Mouse (Mus musculus) hindbrain, embryonic 15.5 days (tissue): Measurements from ENCODE around the gene Lifr. TPM values are rescaled to one million over a fixed set of nuclear protein-coding genes. Genes with fewer than 3 reads are reported as not detected.
A peak's percentile ranks its signal among the peaks of the same experiment; 100 is the strongest.

Experiments
- ATAC-seq: fragments of 200-750 bp; cut with Nextera tagmentation; 2 replicates; pipeline ENCODE4 v1.8.0; 2017; ENCODE audit warnings: low read depth, moderate number of reproducible peaks, moderate TSS enrichment; ENCODE audit not compliant: low FRiP score
- H3K27ac ChIP-seq: fragments of 300-500 bp; sonication (generic); replicated peaks from 2 replicates; pipeline ENCODE4 v1.5.1; 2015; ENCODE audit warnings: mild to moderate bottlenecking, inconsistent platforms
- H3K27me3 ChIP-seq: fragments of 300-500 bp; sonication (generic); 2 replicates; pipeline ENCODE4 v1.6.1; 2015; ENCODE audit warnings: control low read depth, inconsistent platforms
- H3K36me3 ChIP-seq: fragments of 300-500 bp; sonication (generic); 2 replicates; pipeline ENCODE4 v1.6.1; 2015; ENCODE audit warnings: control low read depth, inconsistent platforms
- H3K4me1 ChIP-seq: fragments of 300-500 bp; sonication (generic); replicated peaks from 2 replicates; pipeline ENCODE4 v1.6.1; 2015; ENCODE audit warnings: control low read depth, inconsistent platforms
- H3K4me2 ChIP-seq: fragments of 300-500 bp; sonication (generic); 2 replicates; pipeline ENCODE4 v1.6.1; 2015; ENCODE audit warnings: moderate library complexity, mild to moderate bottlenecking, inconsistent platforms
- H3K4me3 ChIP-seq: fragments of 300-500 bp; sonication (generic); 2 replicates; pipeline ENCODE4 v1.5.1; 2015; ENCODE audit warnings: mild to moderate bottlenecking, inconsistent platforms
- H3K9ac ChIP-seq: fragments of 300-500 bp; sonication (generic); 2 replicates; pipeline ENCODE4 v1.6.1; 2015; ENCODE audit warnings: inconsistent platforms
- H3K9me3 ChIP-seq: fragments of 300-500 bp; sonication (generic); 2 replicates; pipeline ENCODE4 v1.6.1; 2016; ENCODE audit warnings: control low read depth, inconsistent platforms
- WGBS: fragments of 180-500 bp; shearing (Covaris S2); methylation state at CpG from one replicate; pipeline ENCODE4 v1.1.7; 2015; 5-methylcytosine and 5-hydroxymethylcytosine counted together
- polyA plus RNA-seq: library from polyadenylated mRNA; unstranded; fragments of >200 nt; fragmentation: Nextera tagmentation; extraction: Ambion mirVana; gene quantifications from 2 replicates; pipeline ENCODE4 v1.2.1, GENCODE M21; 2015

Lifr gene
- polyA plus RNA-seq = 18.3 and 19.9 TPM in 2 replicates

DNA sequence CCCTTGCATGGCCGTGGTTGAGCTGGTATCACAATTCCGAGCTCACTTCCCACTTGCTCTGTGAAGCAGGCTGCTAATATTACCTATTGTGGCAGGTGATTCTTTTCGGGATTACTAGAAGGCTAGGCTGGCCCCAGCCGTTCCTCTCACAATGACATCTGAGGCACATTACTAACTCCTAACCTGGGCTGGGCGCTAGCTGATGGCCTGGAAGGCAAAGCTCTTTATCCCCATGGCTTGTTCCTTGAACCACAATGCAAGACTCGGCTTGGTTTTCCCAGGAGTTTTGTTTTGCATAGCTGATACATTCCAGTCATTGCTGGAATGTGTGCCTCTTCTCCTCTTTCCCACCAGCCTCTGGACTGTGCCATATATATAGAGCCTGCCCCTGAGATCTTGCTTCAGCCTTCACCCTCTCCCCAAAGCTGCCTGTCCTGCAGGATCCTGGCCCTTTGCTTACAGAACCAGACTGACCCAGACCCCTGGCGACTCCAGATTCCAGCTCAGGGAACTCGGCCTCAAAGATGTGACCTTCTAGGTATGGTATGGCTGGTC is at the start of gene Lifr:
TSS of gene Lifr (plus strand) at position 404 of the 555 bp plus-strand sequence.
- H3K4me3 ChIP-seq = no peak within 1 kb of the TSS
- no peaks in the 10 kb centered on the region for H3K9me3 ChIP-seq
- no peak within 1 kb of the TSS for H3K9ac ChIP-seq
- H3K4me2 ChIP-seq = no peak within 1 kb of the TSS
- no peaks in the 10 kb centered on the region for H3K4me1 ChIP-seq
- H3K36me3 ChIP-seq = no peaks in the 10 kb centered on the region
- WGBS = 89% methylated on average over 8 of the region's 8 CpGs
- no peak for ATAC-seq
- no peaks in the 10 kb centered on the region for H3K27me3 ChIP-seq
- H3K27ac ChIP-seq = no peak within 1 kb of the TSS

DNA sequence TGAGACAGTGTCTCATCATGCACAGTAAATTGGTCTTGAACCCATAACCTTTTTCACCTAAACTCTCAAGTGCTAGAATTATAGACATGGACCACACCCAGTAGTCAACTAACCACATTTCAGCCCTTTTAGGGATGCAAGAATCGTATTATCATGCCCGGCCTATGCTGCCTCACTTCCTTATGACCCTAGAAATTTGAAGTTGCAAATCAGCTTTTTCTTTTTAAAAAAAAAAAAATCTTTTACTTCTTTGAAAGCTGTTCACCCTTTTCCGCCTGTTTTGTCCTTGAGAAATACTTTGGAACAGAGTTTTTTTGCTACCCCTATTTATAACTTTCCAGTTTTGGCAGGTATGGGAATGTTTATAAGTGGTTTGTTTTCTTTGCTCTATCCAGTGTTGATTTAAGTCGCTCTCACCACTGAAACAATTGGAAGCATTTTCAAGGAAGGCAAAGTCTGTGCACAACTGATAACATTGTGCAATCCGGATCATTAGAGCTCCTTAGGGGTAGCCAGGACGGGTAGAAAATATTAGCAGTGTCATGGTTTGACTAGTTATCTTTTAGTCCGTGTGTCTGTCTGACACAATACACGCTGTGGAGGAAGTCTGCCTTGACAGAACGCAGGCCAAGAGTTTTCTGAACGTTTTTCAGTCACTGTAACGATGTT is 46.2 kb upstream of the Lifr start:
- WGBS = 82% methylated on average over 11 of the region's 11 CpGs
- no peaks in the 10 kb centered on the region for H3K36me3 ChIP-seq
- H3K4me3 ChIP-seq = no peak overlapping the region
- H3K27ac ChIP-seq = no peak overlapping the region
- ATAC-seq = no peak
- no peaks in the 10 kb centered on the region for H3K27me3 ChIP-seq
- no peaks in the 10 kb centered on the region for H3K9me3 ChIP-seq
- 0 out of 2 replicates have a peak, but pooled peaks cover 3% of the 10 kb centered on the region for H3K4me1 ChIP-seq
- no peak overlapping the region for H3K4me2 ChIP-seq
- no peak overlapping the region for H3K9ac ChIP-seq

DNA sequence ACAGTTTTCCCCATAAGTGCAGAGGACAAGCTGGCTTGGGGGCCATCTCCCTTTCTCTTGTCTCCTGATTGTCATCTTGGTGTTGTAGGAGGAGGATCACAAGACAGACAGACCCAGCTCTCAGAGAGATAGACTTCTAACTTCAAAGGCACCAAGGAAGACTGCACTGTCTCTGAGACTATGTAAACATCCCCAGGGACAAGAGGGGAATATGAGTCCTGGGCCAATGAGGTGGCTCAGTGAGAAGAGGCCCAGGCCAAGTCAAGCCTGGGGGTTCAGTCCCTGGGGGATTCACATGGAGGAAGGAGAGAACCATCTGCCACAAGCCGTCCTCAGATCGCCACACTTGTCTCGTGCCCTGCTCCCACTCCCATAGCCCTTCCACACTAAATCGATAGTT is 45.4 kb upstream of the Lifr start:
- H3K4me3 ChIP-seq = no peak overlapping the region
- H3K4me2 ChIP-seq = no peak overlapping the region
- H3K9me3 ChIP-seq = no peaks in the 10 kb centered on the region
- H3K36me3 ChIP-seq = no peaks in the 10 kb centered on the region
- 86% methylated on average over 4 of the region's 4 CpGs for WGBS
- H3K4me1 ChIP-seq = 0 out of 2 replicates have a peak, but pooled peaks cover 3% of the 10 kb centered on the region
- H3K27me3 ChIP-seq = no peaks in the 10 kb centered on the region
- H3K27ac ChIP-seq = no peak overlapping the region
- no peak overlapping the region for H3K9ac ChIP-seq
- no peak for ATAC-seq

GRCm38 (mm10) chr15:7047931-7048330 is 42.5 kb upstream of the Lifr start:
- WGBS = 77% methylated on average over 3 of the region's 3 CpGs
- Histone ChIP-seq H3K27me3 (no peaks in the 10 kb centered on the region), H3K4me3 (no peak overlapping the region)

GRCm38 (mm10) chr15:7048916-7049315 is 41.5 kb upstream of the Lifr start:
- no peak for ATAC-seq
- WGBS = 72% methylated on average over 8 of the region's 8 CpGs

More at GRCm38 (mm10) chr15:7047931-7048330, 42.5 kb upstream of the Lifr start:
- H3K27ac ChIP-seq = no peak overlapping the region
- ATAC-seq = no peak
- H3K4me2 ChIP-seq = no peak overlapping the region
- H3K9me3 ChIP-seq = no peaks in the 10 kb centered on the region
- H3K36me3 ChIP-seq = no peaks in the 10 kb centered on the region
- 0 out of 2 replicates have a peak, but pooled peaks cover 2% of the 10 kb centered on the region for H3K4me1 ChIP-seq
- H3K9ac ChIP-seq = no peak overlapping the region

DNA sequence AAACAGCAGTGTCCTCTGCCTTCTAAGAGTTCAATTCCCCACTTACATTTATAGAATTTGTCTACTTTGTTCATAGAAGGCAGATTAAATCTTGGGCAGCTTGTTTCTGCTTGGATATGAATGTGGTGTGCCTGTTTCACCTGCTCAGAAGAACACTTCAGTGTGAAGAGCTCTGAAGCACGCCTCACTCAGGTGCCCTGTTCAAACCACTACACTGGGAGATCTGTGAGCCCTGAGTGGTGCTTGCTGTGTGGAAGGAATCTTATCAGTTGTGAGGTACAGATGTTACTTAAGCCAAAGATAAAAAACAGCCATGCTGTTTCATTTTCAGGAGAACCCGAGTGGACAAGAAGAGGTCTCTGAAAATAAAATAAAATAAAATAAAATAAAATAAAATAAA is 38.7 kb upstream of the Lifr start:
- Histone ChIP-seq H3K36me3 (no peaks in the 10 kb centered on the region), H3K4me2 (no peak overlapping the region), H3K27me3 (no peaks in the 10 kb centered on the region), H3K4me1 (no peaks in the 10 kb centered on the region), H3K9me3 (no peaks in the 10 kb centered on the region), H3K4me3 (no peak overlapping the region), H3K9ac (no peak overlapping the region), H3K27ac (no peak overlapping the region)
- no peak for ATAC-seq
- 96% methylated on average over 2 of the region's 2 CpGs for WGBS

More at GRCm38 (mm10) chr15:7048916-7049315, 41.5 kb upstream of the Lifr start:
- H3K27ac ChIP-seq = no peak overlapping the region; the same call in 1 of the 2 replicates
- H3K9ac ChIP-seq = no peak overlapping the region
- H3K4me3 ChIP-seq = no peak overlapping the region
- H3K27me3 ChIP-seq = no peaks in the 10 kb centered on the region
- no peaks in the 10 kb centered on the region for H3K9me3 ChIP-seq
- H3K4me2 ChIP-seq = no peak overlapping the region
- no peaks in the 10 kb centered on the region for H3K4me1 ChIP-seq
- H3K36me3 ChIP-seq = no peaks in the 10 kb centered on the region

DNA sequence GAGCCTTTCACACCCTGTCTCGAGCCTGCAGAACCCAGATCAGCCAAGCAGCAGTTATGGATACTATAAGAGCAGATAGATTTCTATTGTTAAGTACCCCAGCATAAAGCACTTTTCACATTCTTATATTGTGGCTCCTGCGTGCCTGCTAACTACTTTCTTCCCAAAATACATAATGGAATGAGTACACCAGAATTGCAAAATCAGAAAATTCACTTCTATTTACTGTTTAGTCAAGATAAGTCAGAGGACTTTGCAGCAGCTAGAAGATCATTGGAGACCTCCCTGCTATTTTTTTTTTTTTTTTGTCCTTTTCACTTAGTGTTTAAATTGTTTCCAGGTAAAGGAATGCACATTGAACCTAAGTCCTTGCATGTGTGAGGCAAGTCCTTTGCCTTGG is 38.3 kb upstream of the Lifr start:
- Histone ChIP-seq H3K9ac (no peak overlapping the region), H3K4me3 (no peak overlapping the region), H3K4me2 (no peak overlapping the region), H3K9me3 (no peaks in the 10 kb centered on the region), H3K27ac (no peak overlapping the region), H3K36me3 (no peaks in the 10 kb centered on the region), H3K27me3 (no peaks in the 10 kb centered on the region), H3K4me1 (no peaks in the 10 kb centered on the region)
- 88% methylated on average over 2 of the region's 2 CpGs for WGBS
- no peak for ATAC-seq

DNA sequence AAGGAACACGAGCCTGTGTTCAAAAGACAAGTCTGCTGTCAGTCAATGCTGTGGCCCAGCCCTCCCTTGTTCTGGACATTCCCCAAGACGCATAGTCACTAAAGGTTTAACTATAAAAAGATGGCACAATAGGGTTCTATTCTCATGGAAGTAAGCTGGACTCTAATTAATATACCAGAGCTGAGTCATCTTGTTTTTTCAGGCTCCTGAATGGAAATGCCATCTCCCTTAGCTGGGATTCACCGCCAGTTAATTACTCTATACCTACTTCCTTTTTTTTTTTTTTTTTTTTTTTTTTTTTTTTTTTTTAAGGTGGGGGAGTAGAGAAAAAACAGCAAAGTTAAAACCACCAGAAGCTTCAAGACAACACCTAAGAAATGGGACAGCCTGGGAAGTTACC is 33.6 kb upstream of the Lifr start:
- H3K4me2 ChIP-seq = no peak overlapping the region
- no peaks in the 10 kb centered on the region for H3K9me3 ChIP-seq
- H3K36me3 ChIP-seq = no peaks in the 10 kb centered on the region
- H3K9ac ChIP-seq = no peak overlapping the region
- ATAC-seq = no peak
- H3K27ac ChIP-seq = no peak overlapping the region
- no peak overlapping the region for H3K4me3 ChIP-seq
- WGBS = 39% methylated on average over 3 of the region's 3 CpGs
- no peaks in the 10 kb centered on the region for H3K27me3 ChIP-seq
- 0 out of 2 replicates have a peak, but pooled peaks cover 2% of the 10 kb centered on the region for H3K4me1 ChIP-seq

- Histone ChIP-seq H3K9me3 (no peaks in the 10 kb centered on the region), H3K27me3 (no peaks in the 10 kb centered on the region)
- ATAC-seq = no peak
Observed at GRCm38 (mm10) chr15:7060522-7060921, 29.9 kb upstream of the Lifr start.

DNA sequence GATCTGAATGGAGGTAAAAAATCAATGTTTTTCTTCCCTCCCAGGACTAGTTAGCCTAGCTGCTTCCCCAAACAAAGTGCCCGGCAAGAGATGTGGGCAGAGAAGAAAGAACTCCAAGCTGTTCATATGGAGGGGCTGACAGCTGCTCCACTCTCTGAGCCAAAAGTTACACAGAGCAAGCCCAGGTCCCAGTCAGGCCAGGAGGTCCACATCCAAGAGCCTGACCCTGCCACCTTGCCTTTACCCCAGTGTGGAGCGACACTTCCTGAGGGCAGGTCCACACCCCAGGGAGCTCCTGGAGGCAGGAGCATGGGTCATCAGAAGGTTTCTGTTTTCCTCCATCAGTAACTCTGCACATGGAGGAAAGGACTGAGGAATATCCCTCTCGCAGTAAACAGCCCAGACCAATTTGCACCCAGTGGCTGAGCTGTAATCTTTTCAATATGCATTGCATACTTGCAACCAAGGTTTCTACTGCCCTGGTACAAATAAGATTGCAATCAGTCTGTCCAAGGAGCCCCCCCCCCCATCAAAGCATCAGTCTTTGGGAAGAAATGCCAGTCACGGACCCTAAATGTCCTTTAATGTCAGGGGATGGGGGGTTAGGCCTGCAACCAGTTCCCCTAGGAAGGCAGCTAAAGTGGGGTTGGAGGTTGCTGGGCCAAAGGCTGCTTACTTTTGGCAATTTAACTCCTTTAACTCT is 28.3 kb upstream of the Lifr start:
- Histone ChIP-seq H3K9ac (no peak overlapping the region), H3K4me1 (peaks cover 12% of the 10 kb centered on the region; the same call in 1 of the 2 replicates), H3K9me3 (no peaks in the 10 kb centered on the region), H3K27ac (peak overlapping the region; percentile 61; the same call in 1 of the 2 replicates), H3K4me3 (no peak overlapping the region), H3K27me3 (no peaks in the 10 kb centered on the region), H3K4me2 (no peak overlapping the region), H3K36me3 (no peaks in the 10 kb centered on the region)
- peak; percentile 51; the same call in 1 of the 2 replicates for ATAC-seq
- WGBS = 35% methylated on average over 4 of the region's 4 CpGs

More at GRCm38 (mm10) chr15:7060522-7060921, 29.9 kb upstream of the Lifr start:
- Histone ChIP-seq H3K4me2 (no peak overlapping the region), H3K27ac (no peak overlapping the region), H3K4me3 (no peak overlapping the region), H3K36me3 (no peaks in the 10 kb centered on the region), H3K9ac (no peak overlapping the region), H3K4me1 (peaks cover 12% of the 10 kb centered on the region; the same call in 1 of the 2 replicates)
- WGBS = 69% methylated on average over 2 of the region's 2 CpGs

DNA sequence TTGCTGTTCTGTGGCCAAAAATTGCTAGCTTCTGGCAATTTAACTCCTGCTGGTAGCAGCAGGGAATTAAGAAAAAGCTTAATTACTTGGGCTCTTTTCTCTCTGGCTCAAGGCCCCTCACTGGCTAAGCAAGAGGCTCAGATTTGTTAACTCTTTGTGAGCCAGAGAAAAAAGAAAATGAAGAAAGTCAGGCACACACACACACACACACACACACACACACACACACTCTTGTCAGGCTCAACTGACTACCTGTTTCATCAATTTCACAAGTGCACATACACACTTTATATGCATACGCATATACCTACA is 27.8 kb upstream of the Lifr start:
- H3K9me3 ChIP-seq = no peaks in the 10 kb centered on the region
- WGBS = 100% methylated on average over 1 of the region's 1 CpGs
- H3K36me3 ChIP-seq = no peaks in the 10 kb centered on the region
- no peak overlapping the region for H3K4me2 ChIP-seq
- no peak overlapping the region for H3K9ac ChIP-seq
- 0 out of 2 replicates have a peak overlapping the region, but pooled peaks have one; percentile 61 for H3K27ac ChIP-seq
- H3K4me1 ChIP-seq = peaks cover 12% of the 10 kb centered on the region; the same call in 1 of the 2 replicates
- 0 out of 2 replicates have a peak, but pooled peaks have one; percentile 6 for ATAC-seq
- no peak overlapping the region for H3K4me3 ChIP-seq
- no peaks in the 10 kb centered on the region for H3K27me3 ChIP-seq
